Mouse (Mus musculus) heart, adult 9 months (tissue): ENCODE measurements around the gene Begain.

ENCODE experiments used
- DNase-seq, 2 experiments: peaks; one replicate each; pipeline ENCODE4 v3.0.0; 2022; ENCODE audit warnings: low spot score in 2 of 2

Gene Begain

GRCm38 (mm10) chr12:109053020-109053806 is 14.8 kb downstream of the Begain start:
- DNase-seq = no peak

GRCm38 (mm10) chr12:109049949-109050348 is 18.1 kb downstream of the Begain start:
- no peak for DNase-seq

DNA sequence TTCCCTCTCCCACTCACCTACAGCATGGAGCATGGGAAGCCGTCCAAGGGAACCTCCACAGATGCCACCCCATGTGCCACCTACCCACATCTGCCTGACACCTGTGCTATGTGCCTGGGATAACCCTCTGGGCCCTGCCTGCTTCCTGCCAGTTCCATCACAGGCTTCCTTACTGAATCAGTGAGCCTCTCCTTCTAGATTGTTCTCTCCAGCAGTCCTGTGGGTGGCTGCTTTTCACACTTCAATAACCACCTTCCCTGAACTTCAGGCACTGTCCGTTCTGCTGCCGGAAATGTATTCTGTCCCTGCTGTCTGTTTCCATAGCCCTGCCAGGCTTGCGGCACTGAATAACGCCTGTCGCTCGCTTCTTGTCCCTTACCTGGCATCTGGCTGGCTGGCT is 22.4 kb downstream of the Begain start:
- no peak for DNase-seq

DNA sequence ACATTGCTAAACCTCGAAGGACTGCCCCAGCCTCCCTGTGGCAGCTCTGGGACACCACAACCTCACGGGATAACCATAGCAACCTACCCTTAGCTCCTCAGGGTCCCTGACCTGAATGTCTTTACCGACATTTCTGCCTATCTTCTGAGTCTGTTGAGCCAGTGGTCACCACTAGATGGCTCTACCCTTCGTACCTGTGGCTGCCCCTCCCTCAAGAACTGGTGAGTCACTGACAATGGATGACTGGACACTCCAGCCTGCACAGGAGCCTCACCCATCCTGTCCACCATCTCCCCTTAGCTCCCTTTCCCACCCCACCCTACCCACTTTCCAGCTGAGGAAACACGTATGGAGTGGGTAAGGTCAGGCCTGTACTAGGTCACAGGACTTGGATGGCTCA is 23.5 kb downstream of the Begain start:
- DNase-seq = no peak

GRCm38 (mm10) chr12:109039311-109039710 is 28.7 kb downstream of the Begain start:
- DNase-seq = no peak

DNA sequence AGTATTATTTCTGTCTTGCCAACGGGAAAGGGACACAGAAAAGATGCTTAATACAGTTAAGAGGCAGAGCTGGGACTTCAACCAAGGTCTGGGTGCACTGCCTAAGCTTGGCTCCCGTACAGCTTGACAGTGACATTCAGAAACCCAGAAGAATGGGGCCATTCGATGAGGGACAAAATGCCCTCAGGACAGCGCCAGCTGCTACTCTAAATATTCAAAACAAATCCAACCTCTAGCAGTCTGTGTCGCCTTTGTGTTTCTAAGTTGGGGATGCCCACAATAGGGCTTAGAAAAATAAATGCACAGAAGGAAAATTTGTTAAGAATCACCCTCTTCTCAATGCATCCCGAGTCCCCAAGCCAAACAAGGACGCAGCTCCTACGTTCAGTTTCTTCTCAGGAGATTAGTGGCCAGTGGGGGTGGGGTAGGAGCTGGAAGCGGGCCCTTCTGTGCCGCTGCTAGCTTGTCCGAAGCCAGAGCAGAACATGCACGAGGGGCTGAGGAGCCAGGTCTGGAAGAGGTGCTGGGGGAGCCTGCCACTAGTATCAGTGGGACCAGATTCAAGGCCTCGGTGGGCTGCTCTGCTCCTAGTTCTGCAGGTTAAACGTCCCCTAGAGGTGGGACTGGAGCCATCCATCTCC is 29.7 kb downstream of the Begain start:
- DNase-seq = no peak

GRCm38 (mm10) chr12:109037026-109037425 is 31.0 kb downstream of the Begain start:
- no peak for DNase-seq

DNA sequence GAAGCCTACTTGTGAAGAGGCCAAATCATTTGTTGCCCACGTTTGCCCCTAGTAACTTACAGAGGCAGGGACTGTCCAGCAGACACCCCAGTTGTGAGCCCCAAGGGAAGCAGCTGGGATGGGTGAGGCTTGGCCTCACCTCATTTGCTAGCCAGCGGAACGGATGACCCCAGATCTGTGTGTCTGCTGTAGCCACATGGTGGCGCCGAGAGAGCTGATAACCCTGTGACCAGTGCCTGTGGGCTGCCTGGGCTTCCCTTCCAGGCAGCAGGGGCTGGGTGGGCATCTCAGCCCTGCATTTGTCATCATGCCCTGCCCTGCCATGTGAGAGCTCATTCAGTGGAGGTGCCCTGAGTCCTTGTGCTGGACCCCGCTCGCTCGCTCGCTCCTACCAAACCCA is 44.2 kb downstream of the Begain start:
- DNase-seq = no peak

DNA sequence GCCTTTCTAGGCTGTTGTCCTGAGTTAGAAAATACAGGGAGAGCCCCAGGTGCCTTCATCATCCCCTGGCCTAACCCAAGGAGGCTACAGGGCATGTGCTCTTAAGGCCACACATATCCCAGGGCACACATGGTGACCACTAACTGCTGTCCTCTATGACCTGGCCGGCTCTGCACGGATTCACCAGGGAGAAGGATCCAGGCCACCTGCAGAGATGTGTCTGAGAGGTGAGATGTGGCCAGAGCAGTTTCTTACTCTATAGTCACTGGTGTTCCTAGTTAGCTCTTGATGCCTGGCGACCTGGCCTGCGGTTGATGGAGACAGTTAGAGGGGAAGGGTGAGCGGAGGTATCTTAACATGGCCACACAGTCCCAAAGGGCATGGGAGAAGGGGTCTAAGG is 45.1 kb downstream of the Begain start:
- no peak for DNase-seq

DNA sequence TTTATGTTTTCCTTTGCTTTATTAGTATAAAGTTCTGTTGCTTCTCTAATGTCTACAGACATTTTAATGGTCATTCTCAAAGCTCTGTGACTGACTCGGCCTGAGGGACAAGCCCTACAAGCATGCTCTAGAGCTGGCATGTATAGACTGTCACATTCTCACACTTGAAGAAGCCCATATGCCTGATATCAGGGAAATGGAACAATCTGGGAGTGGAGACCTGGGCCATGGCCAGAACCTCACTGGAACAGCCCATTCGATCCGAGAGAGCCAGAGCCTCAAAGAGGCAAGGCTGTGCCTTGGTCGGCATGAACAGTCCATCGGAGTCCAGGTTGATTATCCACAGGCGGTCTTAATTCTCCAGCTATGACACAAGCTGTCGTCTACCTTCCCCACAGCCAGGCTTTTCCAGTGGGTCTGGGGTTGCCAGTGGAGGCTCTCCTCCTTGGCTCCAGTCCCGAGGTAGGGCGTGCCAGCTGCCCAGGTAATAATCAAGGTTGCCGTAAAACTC is 45.8 kb downstream of the Begain start:
- no peak for DNase-seq

- no peak for DNase-seq
These were observed 57.9 kb downstream of the Begain start for GRCm38 (mm10) chr12:109010070-109010649.

- DNase-seq = no peak
These were observed 65.0 kb downstream of the Begain start for GRCm38 (mm10) chr12:109002978-109003377.

DNA sequence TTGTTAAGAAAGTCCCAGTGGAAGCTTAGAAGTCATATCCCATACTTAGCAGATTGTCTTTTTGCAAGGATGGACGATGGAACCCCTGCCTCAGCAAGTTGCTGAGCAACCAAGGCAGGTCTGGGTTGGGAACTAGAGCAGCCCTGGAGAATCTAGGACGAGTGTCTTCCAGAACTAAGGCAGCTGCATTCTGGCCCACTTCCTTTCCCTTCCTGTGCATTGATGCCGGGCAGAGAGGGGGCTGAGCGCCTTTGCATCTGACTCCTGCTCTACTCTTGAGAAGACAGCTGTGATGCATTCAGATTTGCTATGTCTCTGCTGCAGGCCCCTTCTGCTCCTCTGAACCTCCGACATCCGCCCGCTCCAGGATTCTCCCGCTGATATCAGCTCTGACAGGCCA is 70.8 kb downstream of the Begain start:
- no peak for DNase-seq

DNA sequence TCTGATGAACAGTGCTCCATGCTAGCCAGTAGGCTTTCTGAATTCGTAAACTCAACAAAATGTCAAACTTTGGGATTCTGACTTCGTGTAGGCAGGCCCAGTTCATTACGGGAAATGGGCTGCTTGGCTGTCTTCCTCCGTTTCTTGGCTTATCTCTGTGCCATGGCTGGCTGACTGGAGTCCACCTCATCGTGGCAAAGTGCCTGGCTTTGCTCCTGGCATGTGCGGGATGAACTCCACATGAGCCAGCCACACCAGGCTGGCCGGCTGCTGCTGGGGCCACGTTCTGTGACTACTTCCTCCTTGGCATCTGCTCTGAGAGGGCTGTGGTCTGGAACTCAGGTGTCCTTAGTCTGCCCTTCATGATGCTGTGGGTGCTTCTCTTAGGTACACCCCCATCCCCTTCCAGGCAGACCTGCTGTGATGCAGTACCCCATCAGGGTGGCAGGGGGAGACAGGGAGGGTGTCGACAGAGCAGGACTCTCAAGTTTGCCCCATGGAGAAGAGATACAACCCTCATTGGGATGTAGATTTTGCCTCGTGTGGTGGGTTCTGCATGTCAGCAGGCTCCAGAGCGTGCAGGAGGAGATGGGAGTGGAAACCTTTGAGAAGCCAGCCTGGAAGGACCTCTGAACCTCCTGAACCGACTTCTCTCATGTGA is 71.9 kb downstream of the Begain start:
- no peak for DNase-seq

GRCm38 (mm10) chr12:108994436-108995031 is 73.5 kb downstream of the Begain start:
- DNase-seq = peak; percentile 20 to 41

- DNase-seq = no peak
These were observed 75.0 kb downstream of the Begain start for GRCm38 (mm10) chr12:108993046-108993445.

DNA sequence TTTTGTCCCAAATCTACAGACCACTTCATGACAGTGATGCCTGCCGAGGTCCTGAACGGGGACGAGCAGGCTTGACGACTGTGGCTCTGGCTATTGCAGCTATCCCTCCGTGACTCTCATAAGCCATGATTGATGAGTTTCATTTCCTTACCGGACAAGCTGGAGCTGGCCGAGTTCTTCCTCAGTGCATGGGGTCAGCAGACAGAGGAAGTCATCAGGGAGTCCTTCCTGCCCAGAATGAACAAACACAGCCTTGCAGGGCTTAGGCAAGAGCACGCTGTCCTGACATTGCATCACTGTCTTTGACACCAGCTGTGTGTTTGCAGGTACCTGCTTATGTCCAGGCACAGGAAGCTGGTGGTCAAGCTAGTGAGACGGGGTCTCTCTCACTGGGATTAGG is 77.6 kb downstream of the Begain start:
- DNase-seq = peak; percentile 2 to 16

- DNase-seq = no peak
These were observed 80.6 kb downstream of the Begain start for GRCm38 (mm10) chr12:108987448-108987847.

- DNase-seq = no peak
These were observed 83.0 kb downstream of the Begain start for GRCm38 (mm10) chr12:108985025-108985424.

DNA sequence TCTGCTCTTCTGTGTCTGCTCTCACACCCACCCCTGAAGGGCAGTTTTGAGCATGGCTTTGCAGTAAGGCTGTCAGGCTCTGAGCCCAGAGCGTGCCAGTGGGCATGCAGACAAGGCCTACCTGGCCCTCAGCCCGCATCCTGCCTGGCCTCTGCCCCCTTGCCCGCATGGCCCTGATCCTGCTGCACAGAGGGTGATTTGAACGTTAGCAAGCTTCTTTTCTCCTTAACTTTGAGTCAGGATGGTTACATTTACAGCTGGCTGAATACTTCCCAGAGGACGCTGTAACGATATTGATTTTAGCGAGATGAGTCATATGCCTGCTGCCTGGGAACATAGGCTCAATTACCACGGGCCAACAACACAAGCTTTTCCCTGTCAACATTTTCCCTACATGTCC is 83.5 kb downstream of the Begain start:
- DNase-seq = no peak

GRCm38 (mm10) chr12:108983496-108983895 is 84.5 kb downstream of the Begain start:
- no peak for DNase-seq

DNA sequence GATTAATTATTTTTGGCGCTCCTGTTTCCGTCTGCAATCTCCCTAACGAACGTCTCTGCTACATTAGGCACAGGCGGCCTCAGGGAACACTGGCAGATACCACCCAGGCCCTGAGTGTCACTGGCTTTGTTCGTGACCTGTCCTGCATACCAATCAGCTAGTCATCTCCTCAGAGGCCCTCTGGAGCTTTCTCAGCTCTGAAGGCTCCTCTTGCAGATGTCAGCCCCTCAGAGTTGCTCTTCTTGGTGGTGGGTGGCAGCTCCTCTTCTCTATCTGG is 85.4 kb downstream of the Begain start:
- no peak for DNase-seq
